Mouse (Mus musculus) midbrain, postnatal 0 days (tissue): Measurements from ENCODE around the gene Stum. TPM values are rescaled to one million over a fixed set of nuclear protein-coding genes. Genes with fewer than 3 reads are reported as not detected.

ENCODE experiments used
- ATAC-seq: fragments of 200-750 bp; cut with Nextera tagmentation; 2 replicates; pipeline ENCODE4 v1.8.0; 2017; ENCODE audit warnings: moderate number of reproducible peaks, mild to moderate bottlenecking, moderate TSS enrichment, moderate library complexity; ENCODE audit not compliant: low FRiP score
- DNase-seq: peaks from one replicate; pipeline ENCODE4 v3.0.0-alpha.2; 2015; ENCODE audit warnings: low spot score
- H3K27ac ChIP-seq: fragments of 300-500 bp; sonication (generic); 2 replicates; pipeline ENCODE4 v1.5.1; 2014; ENCODE audit warnings: low read depth, mild to moderate bottlenecking, low read length, mixed read lengths
- H3K27me3 ChIP-seq: fragments of 300-500 bp; sonication (generic); 2 replicates; pipeline ENCODE4 v1.6.1; 2014; ENCODE audit warnings: low read length, control low read depth, mixed read lengths; ENCODE audit not compliant: insufficient read depth
- H3K36me3 ChIP-seq: fragments of 300-500 bp; sonication (generic); 2 replicates; pipeline ENCODE4 v1.6.1; 2014; ENCODE audit warnings: low read length, control low read depth, mixed read lengths; ENCODE audit not compliant: insufficient read depth
- H3K4me1 ChIP-seq: fragments of 300-500 bp; sonication (generic); 2 replicates; pipeline ENCODE4 v1.6.1; 2014; ENCODE audit warnings: mild to moderate bottlenecking, control low read depth, antibody characterized with exemption, low read length, mixed read lengths; ENCODE audit not compliant: insufficient read depth
- H3K4me2 ChIP-seq: fragments of 300-500 bp; sonication (generic); 2 replicates; pipeline ENCODE4 v1.6.1; 2014; ENCODE audit warnings: low read depth, mild to moderate bottlenecking, low read length, mixed read lengths; ENCODE audit not compliant: poor library complexity, severe bottlenecking
- H3K4me3 ChIP-seq: fragments of 300-500 bp; sonication (generic); 2 replicates; pipeline ENCODE4 v1.5.1; 2014; ENCODE audit warnings: low read depth, mild to moderate bottlenecking, low read length, moderate library complexity
- H3K9ac ChIP-seq: fragments of 300-500 bp; sonication (generic); replicated peaks from 2 replicates; pipeline ENCODE4 v1.6.1; 2014; ENCODE audit warnings: mild to moderate bottlenecking, low read length, moderate library complexity, mixed read lengths; ENCODE audit not compliant: poor library complexity, severe bottlenecking
- H3K9me3 ChIP-seq: fragments of 300-500 bp; sonication (generic); 2 replicates; pipeline ENCODE4 v1.6.1; 2016; ENCODE audit warnings: low read length, control low read depth
- CTCF ChIP-seq: IDR thresholded peaks from 2 replicates; pipeline ENCODE4 v1.5.1; 2016; ENCODE audit warnings: antibody characterized with exemption, mild to moderate bottlenecking
- WGBS: fragments of 180-500 bp; shearing (Covaris S2); extraction: QIAGEN DNeasy Blood & Tissue Kit; methylation state at CpG from one replicate; pipeline ENCODE4 v1.1.7; 2014; 5-methylcytosine and 5-hydroxymethylcytosine counted together
- polyA plus RNA-seq: library from polyadenylated mRNA; unstranded; fragments of >200 nt; fragmentation: Nextera tagmentation; extraction: Ambion mirVana; gene quantifications from 2 replicates; pipeline ENCODE4 v1.2.1, GENCODE M21; 2015
- total RNA-seq: library from RNA; depleted of rRNA; stranded (reverse); fragments of >200 nt; gene quantifications from 2 replicates; pipeline ENCODE4 v1.2.3, GENCODE M21; 2014

The Stum gene
- total and polyA plus RNA-seq, 2 experiments from 2014 or later = 17.8 to 86.7 TPM

DNA sequence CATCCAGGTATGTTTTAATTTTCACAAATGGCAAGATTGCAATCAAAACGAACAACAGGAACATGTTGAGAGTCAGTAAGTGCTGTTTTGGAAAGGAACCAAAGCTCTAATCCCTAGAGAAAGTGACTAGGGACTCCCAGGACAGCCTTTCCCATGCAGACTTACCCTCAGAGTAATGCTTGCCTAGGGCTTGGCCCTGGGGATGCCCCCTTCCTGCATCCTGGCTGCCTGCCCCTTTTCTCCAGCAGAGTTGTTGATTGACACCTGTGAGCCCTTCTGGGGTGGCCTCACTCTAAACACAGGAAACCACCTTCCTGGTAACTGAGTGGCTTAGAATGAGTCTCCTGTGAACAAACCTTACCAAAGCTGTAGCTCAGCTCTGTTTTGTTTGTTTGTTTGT is 94.8 kb downstream of the Stum start:
- Histone ChIP-seq H3K9me3 (no peaks in the 10 kb centered on the region), H3K27ac (0 out of 2 replicates have a peak overlapping the region, but pooled peaks have one; percentile 7)
- 30% methylated on average over 1 of the region's 1 CpGs for WGBS

DNA sequence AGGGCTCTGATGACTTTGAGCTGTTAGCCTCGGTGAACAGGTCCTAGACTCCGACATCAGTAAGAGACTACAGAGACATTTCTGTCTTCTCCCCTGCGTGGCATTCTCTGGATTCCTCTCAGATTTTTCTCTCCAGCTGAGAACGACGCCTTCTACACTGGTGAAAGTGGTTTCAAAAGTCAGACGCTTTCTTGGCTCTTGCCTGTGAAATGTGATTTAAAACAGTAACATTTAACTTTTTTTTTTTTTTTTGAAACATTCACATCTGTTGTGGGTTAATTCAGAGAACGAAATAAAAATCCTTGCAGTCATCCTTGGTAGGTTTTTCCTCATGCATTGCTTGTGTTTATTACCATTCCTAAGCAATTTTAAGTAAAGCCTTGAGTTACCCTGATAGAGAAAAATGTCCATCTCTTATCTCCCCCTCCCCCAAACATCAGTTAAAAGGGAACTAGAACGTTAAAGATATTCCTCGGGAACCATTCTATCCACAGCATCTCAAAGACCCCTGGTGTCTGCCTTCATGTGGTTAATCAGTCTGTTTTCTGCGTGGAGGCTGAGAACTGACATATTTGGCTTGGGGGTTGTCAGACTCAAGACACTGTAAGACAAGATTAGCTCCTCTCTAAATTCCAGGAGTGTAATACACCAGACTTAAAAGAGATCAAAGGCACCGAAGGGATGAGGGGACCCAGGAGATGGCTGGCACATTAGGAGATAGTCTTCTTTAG is 95.4 kb downstream of the Stum start:
- DNase-seq (no peak), ATAC-seq (no peak)
- TF ChIP-seq CTCF = no peak
- Histone ChIP-seq H3K4me2 (peak overlapping the region; percentile 57), H3K36me3 (no peaks in the 10 kb centered on the region), H3K27ac (peak overlapping the region; percentile 49), H3K9me3 (no peaks in the 10 kb centered on the region), H3K4me1 (0 out of 2 replicates have a peak, but pooled peaks cover 6% of the 10 kb centered on the region), H3K9ac (no peak overlapping the region; the same call in 1 of the 2 replicates), H3K4me3 (peak overlapping the region; percentile 37), H3K27me3 (no peaks in the 10 kb centered on the region)
- WGBS = 6% methylated on average over 11 of the region's 11 CpGs

More for the DNA sequence above, 94.8 kb downstream of the Stum start:
- Histone ChIP-seq H3K4me3 (no peak overlapping the region), H3K4me2 (peak overlapping the region; percentile 57; the same call in 1 of the 2 replicates), H3K9ac (no peak overlapping the region), H3K27me3 (no peaks in the 10 kb centered on the region), H3K36me3 (no peaks in the 10 kb centered on the region), H3K4me1 (0 out of 2 replicates have a peak, but pooled peaks cover 6% of the 10 kb centered on the region)
- DNase-seq (no peak), ATAC-seq (no peak)
- TF ChIP-seq CTCF = no peak

DNA sequence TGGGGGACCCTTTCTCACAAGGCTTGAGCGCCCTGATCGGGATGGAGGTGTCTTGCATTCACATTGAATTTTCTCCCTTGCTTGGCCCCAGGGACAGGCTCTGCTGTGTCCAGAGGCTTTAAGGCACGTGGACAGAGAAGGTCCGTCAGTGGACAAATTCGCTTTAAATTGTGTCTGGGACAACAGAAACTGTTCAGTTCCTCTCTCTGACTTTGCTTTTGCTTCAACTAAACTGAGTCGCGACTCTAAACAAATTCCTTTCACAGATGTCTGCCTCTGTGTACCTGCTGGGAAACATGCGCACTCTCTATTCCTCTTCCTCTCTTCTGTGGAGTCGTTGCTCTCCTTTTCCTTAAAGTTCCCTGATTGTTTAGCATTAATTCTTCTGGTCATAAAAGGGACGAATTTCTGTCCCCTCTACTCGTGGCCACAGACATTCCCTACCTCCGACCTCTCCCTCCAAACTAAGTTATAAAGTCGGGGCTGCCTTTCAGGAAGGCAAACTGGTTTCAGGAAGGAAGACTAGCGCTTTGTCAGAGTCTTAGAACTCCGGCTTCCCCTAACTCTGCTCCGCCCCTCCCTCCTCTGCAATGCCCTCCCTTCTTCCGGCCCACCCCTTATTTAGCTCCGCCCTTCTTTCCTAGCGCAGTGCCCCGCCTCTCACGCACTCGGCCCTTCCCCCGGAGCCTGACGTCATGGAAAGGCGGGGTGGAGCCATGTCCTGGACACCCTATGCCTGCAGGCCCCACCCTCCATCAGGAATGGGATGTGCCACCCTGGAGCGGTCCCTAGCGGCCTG is 96.2 kb downstream of the Stum start:
- Histone ChIP-seq H3K4me1 (0 out of 2 replicates have a peak, but pooled peaks cover 6% of the 10 kb centered on the region), H3K27ac (peak overlapping the region; percentile 67), H3K27me3 (no peaks in the 10 kb centered on the region), H3K36me3 (no peaks in the 10 kb centered on the region), H3K9me3 (no peaks in the 10 kb centered on the region), H3K9ac (no peak overlapping the region; the same call in 1 of the 2 replicates), H3K4me2 (peak overlapping the region; percentile 57), H3K4me3 (peak overlapping the region; percentile 37)
- peak; percentile 97 for DNase-seq
- TF ChIP-seq CTCF = peak; percentile 78
- 2% methylated on average over 27 of the region's 27 CpGs for WGBS
- peak; percentile 96 for ATAC-seq

DNA sequence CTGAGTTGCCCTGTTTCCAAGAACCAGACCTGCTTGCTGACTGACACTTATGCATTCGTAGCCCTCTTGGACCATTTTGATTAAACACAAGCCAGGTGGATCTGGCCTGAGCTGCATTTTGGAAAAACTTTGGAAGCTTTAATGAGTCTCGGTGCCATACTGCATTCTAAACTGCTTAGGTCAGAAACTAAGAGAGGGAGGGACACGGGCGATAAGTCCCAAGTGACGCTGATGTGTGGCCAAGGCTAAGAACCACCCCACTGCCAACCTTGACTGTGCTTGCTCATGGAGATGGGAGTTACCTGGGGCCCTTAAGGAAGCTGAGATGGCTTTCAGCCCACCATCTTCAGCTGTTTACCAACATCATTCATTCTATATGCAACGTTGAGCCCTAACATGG is 98.0 kb downstream of the Stum start:
- 0 out of 2 replicates have a peak, but pooled peaks cover 6% of the 10 kb centered on the region for H3K4me1 ChIP-seq
- H3K36me3 ChIP-seq = no peaks in the 10 kb centered on the region
- no peak overlapping the region for H3K9ac ChIP-seq
- no peak overlapping the region for H3K4me2 ChIP-seq
- ATAC-seq (no peak), DNase-seq (no peak)
- H3K27ac ChIP-seq = no peak overlapping the region
- WGBS = 94% methylated on average over 6 of the region's 6 CpGs
- no peaks in the 10 kb centered on the region for H3K9me3 ChIP-seq
- H3K4me3 ChIP-seq = no peak overlapping the region
- TF ChIP-seq CTCF = no peak
- no peaks in the 10 kb centered on the region for H3K27me3 ChIP-seq

DNA sequence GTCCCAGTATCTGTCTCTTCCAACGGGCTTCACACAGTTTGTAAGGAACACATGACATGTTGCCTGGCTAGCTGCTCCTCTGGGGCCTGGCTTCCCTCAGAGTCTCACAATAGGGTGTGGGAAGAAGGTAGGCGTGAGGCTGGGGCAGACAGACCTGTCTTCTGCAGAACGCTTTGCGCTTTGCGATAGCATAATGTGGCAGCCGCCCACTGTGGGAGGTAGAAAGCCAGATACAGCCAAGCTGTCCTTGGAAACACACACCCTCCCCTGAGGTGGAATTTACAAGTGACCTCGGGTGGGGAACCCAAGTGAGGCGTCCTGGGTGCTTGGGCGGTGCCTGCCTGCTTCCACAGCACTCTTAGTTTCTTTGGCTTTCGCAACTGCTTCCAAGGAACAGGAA is 98.8 kb downstream of the Stum start:
- DNase-seq = no peak
- no peak overlapping the region for H3K27ac ChIP-seq
- no peak overlapping the region for H3K4me2 ChIP-seq
- no peak overlapping the region for H3K9ac ChIP-seq
- 0 out of 2 replicates have a peak, but pooled peaks cover 6% of the 10 kb centered on the region for H3K4me1 ChIP-seq
- H3K36me3 ChIP-seq = no peaks in the 10 kb centered on the region
- no peak for TF ChIP-seq CTCF
- WGBS = 76% methylated on average over 10 of the region's 10 CpGs
- no peaks in the 10 kb centered on the region for H3K27me3 ChIP-seq
- H3K4me3 ChIP-seq = no peak overlapping the region
- ATAC-seq = no peak
- H3K9me3 ChIP-seq = no peaks in the 10 kb centered on the region
